In the genomic region with DNA sequence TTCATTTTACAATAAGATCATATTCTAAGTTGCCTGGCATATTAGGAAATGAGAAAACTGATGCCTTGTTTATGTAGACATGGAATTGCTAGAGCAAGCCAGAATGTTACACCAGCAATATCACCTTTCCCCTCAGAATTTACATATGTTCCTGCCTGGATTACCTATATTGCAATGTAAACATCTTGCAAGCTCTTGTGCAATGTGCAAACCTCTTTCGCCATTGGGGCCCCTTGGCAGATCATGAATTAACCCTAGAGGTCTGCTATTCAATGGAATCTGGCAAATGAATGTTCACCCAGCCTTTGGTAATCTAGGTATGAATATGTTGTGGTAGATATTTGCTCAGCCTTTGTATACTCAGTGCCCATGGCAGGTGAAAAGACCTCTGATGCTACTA, we compare ENCODE assay signal across 22 mouse cellular contexts. TPM values are rescaled to one million over a fixed set of nuclear protein-coding genes. Genes with fewer than 3 reads are reported as not detected.
"Had no signal": no experiment of that assay in that cellular context is flagged by ENCODE, and none has a peak within 500 bp of the region (broad histone marks: within the 10 kb centered on the region; RNA-seq: fewer than 3 reads in every experiment).

No protein-coding gene starts in this region.

- H3K4me3 ChIP-seq: layer of hippocampus, adult 2 months; limb, embryonic 10.5 days; limb, embryonic 13.5 days; megakaryocyte, embryonic 14.5 days; midbrain, embryonic 10.5 days; midbrain, embryonic 13.5 days; myocyte; neural tube, embryonic 13.5 days; stomach, embryonic 15.5 days had no signal

- H3K4me1 ChIP-seq: limb, embryonic 10.5 days; limb, embryonic 13.5 days; megakaryocyte, embryonic 14.5 days; midbrain, embryonic 10.5 days; midbrain, embryonic 13.5 days; neural tube, embryonic 13.5 days; stomach, embryonic 15.5 days had no signal

- H3K27me3 ChIP-seq: limb, embryonic 13.5 days; megakaryocyte, embryonic 14.5 days; midbrain, embryonic 13.5 days; neural tube, embryonic 13.5 days; stomach, embryonic 15.5 days had no signal

- H3K9me3 ChIP-seq: limb, embryonic 10.5 days; megakaryocyte, embryonic 14.5 days; stomach, embryonic 15.5 days had no signal

- H3K36me3 ChIP-seq: limb, embryonic 10.5 days; limb, embryonic 13.5 days; midbrain, embryonic 10.5 days; midbrain, embryonic 13.5 days; neural tube, embryonic 13.5 days; stomach, embryonic 15.5 days had no signal

- ATAC-seq: intestine, postnatal 0 days; midbrain, embryonic 13.5 days; midbrain, embryonic 16.5 days had no signal

- H3K27ac ChIP-seq: kidney, postnatal 0 days; layer of hippocampus, adult 2 months; limb, embryonic 10.5 days; limb, embryonic 13.5 days; liver, embryonic 14.5 days; midbrain, embryonic 10.5 days; midbrain, embryonic 13.5 days; neural tube, embryonic 13.5 days; stomach, embryonic 15.5 days had no signal

- DNase-seq: kidney, adult 2 months; kidney, postnatal 25 days; layer of hippocampus, adult 9-11 months; retina, postnatal 1 day; right cerebral cortex, postnatal 25 days; spleen, adult 18-20 months; thymus, postnatal 25 days had no signal

- H3K9ac ChIP-seq: limb, embryonic 13.5 days; liver, embryonic 14.5 days; midbrain, embryonic 13.5 days; neural tube, embryonic 13.5 days; stomach, embryonic 15.5 days had no signal

- H3K4me2 ChIP-seq: limb, embryonic 13.5 days; midbrain, embryonic 13.5 days; neural tube, embryonic 13.5 days; stomach, embryonic 15.5 days had no signal

RNA-seq across cellular contexts. Expression of gene Cyp2b10, which starts 47.9 kb away (rescaled TPM):
- polyA plus RNA-seq: intestine, embryonic 14.5 days; kidney, adult 2 months; kidney, embryonic 14.5 days; kidney, postnatal 0 days; limb, embryonic 10.5 days; limb, embryonic 13.5 days; midbrain, embryonic 10.5 days; midbrain, embryonic 13.5 days; midbrain, embryonic 16.5 days; neural tube, embryonic 13.5 days; stomach, embryonic 15.5 days had no signal
